Mouse (Mus musculus): ENCODE measurements around the gene Gm44502.
"Not testable (repeated sequence)": the region's sequence is repeated elsewhere in the genome, so short reads cannot be mapped to it uniquely, and the experiment has no call there.

The Gm44502 gene

GRCm38 (mm10) chr15:89453865-89454478 is 24.5 kb upstream of the Gm44502 start, which contains the start of gene Mapk8ip2:
Gene Mapk8ip2 (plus strand): TSS chr15:89453913.
- no peak for DNase-seq

- peak; percentile 60 to 88 for DNase-seq
These were observed 23.7 kb upstream of the Gm44502 start for GRCm38 (mm10) chr15:89452906-89453864.

DNA sequence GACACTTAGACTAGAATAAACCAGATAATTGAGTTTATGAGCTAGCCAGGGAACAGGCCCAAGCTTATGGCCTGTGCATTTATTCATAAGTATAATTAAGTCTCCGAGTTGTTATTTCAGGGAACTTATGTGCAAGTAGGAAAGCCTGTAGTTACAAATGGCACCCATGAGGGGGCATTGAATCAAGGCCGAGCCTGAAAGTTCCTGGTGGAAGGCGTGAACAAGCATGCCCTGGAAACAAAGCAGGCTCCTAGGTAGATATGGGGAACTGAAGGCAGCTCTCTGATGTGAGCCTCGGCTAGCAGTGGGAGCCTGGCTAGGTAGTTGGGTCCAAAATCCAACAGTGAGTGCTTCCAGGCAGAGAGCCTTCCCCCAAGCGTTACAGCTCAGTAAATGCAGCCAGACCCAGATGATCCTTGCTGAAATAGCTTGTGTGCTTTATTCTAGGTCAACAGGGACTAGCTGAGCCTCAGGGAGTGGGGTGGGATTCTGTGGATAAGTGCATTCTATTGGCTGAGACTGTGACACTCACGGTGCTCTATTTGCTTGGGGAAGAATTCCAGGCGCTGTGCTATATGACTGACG is 13.1 kb upstream of the Gm44502 start:
- peak in 1 of 2 experiments; percentile 24 for DNase-seq

GRCm38 (mm10) chr15:89435878-89436277 is 6.4 kb upstream of the Gm44502 start:
- no peak for DNase-seq

- DNase-seq: no peak
These were observed 4.6 kb upstream of the Gm44502 start for GRCm38 (mm10) chr15:89434136-89434535.

DNA sequence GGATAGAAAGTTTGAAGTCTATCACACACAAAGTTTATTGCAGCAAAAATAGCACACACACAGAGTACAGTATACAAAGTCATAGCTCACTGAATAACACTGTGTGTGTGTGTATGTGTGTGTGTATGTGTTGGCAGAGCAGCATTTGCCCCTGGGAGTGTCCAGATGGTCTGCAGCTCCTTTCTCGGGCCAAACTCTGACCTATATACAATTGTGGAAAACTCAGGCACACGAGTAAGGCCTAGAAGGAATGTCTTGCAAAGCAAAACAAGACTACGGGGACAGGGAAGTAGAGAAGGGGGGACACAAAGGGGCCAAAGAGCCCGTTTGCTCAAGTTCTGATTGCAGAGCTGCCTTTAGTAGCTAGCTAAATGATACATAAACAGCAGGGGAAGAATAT is 3.5 kb upstream of the Gm44502 start:
- no peak for DNase-seq

- no peak for DNase-seq
These were observed 2.3 kb upstream of the Gm44502 start for GRCm38 (mm10) chr15:89431806-89432205.

DNA sequence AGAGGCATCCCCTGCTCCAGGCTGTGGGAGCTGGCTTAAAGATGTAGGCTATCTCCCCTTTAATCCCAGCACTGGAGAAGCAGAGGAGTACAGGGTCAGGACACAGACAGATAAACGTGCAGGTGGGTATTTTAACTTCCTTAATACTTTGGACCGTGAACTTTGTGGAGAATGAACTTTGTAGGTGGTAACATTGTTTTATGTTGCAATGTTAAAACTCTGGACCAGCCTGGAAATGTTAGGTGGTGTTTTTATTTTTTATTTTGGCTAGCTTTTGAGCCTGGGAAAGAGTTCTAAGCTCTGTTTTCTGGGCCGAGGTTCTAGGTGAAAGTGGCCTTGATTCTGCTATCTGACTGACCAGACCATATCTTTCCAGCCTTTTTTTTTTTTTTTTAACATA is 1.8 kb upstream of the Gm44502 start:
- DNase-seq: no peak

GRCm38 (mm10) chr15:89430771-89431170 is 1.3 kb upstream of the Gm44502 start:
- DNase-seq: not testable (repeated sequence)

DNA sequence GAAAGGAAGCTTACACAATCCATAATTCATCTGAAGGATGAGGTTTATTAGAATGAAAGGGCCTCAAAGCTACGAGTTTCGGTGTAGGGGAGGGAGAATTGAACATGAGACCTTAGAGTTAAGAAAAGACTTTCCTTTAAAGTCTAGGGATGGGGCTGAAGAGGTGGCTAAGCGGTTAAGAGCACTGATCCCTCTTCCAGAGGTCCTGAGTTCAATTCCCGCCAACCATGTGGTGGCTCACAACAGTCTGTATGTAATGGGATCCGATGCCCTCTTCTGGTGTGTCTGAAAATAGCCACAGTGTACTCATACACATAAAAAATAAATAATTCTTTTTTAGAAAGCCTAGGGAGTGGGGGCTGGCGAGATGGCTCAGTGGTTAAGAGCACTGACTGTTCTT is 845 bp upstream of the Gm44502 start:
- DNase-seq: no peak

DNA sequence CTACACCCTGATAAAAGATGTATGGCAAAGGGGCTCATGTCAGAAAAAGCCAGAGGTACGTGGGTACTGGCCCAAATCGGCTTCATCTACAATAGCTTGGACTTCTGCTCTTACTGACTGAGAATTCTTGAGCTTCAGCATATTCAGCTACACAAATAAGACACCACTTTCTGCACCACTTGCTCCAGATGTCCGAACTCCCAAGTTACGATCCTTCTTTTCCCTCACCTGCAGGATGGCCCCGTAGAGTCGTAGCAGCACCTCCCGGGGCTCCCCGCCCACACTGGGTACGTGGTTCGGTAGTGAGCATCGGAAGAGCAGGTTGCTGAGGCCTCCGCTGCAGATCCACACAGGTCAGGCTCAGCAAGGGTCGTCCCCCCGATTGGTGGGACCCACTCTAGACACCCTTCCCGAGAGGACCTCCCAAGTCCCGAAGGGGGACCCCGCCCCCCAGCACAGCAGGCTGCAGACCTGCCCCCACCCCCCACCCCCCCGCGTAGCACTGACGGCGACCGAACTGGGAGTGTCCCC is 610 bp downstream of the Gm44502 start:
- DNase-seq: no peak

- no peak for DNase-seq
These were observed 1.2 kb downstream of the Gm44502 start for GRCm38 (mm10) chr15:89428136-89428790.

GRCm38 (mm10) chr15:89426716-89427115 is 2.8 kb downstream of the Gm44502 start:
- DNase-seq: no peak

DNA sequence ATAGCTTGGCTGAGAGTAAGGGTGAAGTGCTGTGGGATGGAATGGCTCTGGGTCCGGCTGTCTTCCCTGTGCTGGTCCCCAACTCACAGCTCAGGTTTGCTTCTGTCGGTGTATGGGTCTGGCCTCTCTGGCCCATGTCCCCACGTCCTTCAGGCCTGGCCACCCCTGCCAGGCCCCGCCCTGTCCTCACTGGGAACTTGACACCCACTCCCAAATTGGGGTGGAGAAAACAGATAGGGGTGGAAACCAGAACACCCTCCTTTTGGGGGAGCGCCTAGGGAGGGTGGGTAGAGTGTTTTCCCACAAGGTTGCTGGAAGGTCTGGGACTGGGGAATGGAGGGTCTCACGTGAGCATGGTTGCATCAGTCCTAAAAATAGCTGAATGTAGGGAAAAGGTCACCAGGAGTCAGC is 3.8 kb downstream of the Gm44502 start, which contains the start of gene Cpt1b:
Gene Cpt1b (minus strand): TSS at position 153 of the 411 bp plus-strand sequence.
- DNase-seq: peak; percentile 60 to 61

- no peak for DNase-seq
These were observed 4.9 kb downstream of the Gm44502 start for GRCm38 (mm10) chr15:89424621-89425020.

DNA sequence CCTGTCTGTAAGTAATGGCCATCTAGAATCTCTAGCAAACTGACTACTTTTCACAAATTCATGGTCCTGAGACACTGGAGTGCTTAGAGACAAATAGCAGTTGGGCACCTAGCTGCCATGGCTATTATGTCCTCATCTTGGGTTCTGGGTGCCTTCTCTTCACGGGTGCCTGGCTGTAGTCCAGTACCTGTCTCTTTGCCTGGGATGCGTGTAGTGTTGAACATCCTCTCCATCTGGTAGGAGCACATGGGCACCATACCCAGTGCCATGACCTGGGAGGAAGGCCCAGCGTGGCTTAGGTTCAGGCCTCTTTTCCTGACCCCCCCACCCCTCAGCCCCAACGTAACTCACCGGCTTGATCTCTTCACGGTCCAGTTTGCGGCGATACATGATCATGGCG is 7.6 kb downstream of the Gm44502 start:
- DNase-seq: no peak

DNA sequence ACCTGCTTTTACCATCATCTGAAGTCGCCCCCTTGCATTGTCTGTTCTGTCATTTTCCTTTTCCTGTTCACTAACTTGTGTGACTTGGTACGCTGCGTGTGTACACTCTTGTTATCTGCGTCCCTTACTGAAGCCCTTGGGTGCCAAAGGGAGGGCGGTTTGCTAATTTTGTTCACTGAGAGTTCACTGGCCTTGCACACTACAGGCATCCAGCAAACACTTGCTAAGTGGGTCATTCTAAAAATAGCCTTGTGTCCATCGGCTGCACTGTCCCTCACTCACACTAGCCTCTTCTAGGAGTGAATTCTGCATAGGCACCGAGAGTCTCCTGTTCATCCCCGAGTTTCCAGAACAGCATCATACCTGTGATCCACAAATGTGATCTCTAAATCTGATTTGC is 14.2 kb downstream of the Gm44502 start:
- DNase-seq: no peak

GRCm38 (mm10) chr15:89410118-89410517 is 19.4 kb downstream of the Gm44502 start, which contains the start of gene Syce3:
Gene Syce3 (minus strand): TSS chr15:89410503.
- DNase-seq: no peak

DNA sequence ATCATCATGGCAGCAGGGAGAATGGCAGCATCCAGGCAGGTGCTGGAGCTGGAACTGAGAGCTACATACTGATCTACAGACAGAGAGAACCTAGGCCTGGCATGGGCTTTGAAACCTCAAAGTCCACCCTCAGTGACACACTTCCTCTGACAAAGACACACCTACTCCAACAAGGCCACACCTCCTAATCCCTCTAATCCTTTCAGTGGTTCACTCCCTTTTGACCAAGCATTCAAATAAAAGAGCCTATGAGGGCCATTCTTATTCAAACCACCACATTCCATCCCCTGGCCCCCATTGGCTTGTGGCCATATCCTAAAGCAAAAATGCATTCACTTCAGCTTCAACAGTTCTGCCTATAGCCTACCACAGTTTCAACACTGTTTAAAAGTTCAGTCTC is 22.8 kb downstream of the Gm44502 start:
- DNase-seq: no peak

GRCm38 (mm10) chr15:89404831-89405623 is 24.5 kb downstream of the Gm44502 start:
- DNase-seq: no peak

GRCm38 (mm10) chr15:89402471-89402870 is 27.0 kb downstream of the Gm44502 start:
- DNase-seq: no peak

GRCm38 (mm10) chr15:89399716-89400115 is 29.8 kb downstream of the Gm44502 start:
- no peak for DNase-seq
